Mouse (Mus musculus) left cerebral cortex, adult 2 months (tissue): ENCODE results near the gene Hist2h4. TPM values are rescaled to one million over a fixed set of nuclear protein-coding genes. Genes with fewer than 3 reads are reported as not detected.
"Not testable (repeated sequence)": the region's sequence is repeated elsewhere in the genome, so short reads cannot be mapped to it uniquely, and the experiment has no call there.

ENCODE experiments used
- DNase-seq, 2 experiments: peaks; one replicate each; pipeline ENCODE4 v3.0.0; 2021 to 2022; ENCODE audit warnings: low spot score in 2 of 2, mixed read lengths in 1 of 2; ENCODE audit errors: extremely low spot score in 1 of 2
- H3K27ac ChIP-seq: fragments of 200-600 bp; 2 replicates; pipeline ENCODE4 v1.8.1; 2022
- H3K4me3 ChIP-seq: fragments of 200-600 bp; 2 replicates; pipeline ENCODE4 v1.8.1; 2022
- CTCF ChIP-seq: fragments of 200-600 bp; IDR thresholded peaks from 2 replicates; pipeline ENCODE4 v1.8.1; 2022; ENCODE audit warnings: antibody characterized with exemption, mild to moderate bottlenecking, moderate library complexity
- intact Hi-C: fragments of 180-260 bp; cut with DNase I; formaldehyde crosslinking; loops from one replicate; pipeline ENCODE4 v1.15.1; 2025
- long read RNA-seq, 2 experiments: library from polyadenylated mRNA; stranded (forward); transcript quantifications; one replicate each; pipeline ENCODE4 v2.0.0; 2021; ENCODE audit warnings: borderline mapping rate in 2 of 2
- total RNA-seq, 2 experiments: library from RNA; stranded (reverse); gene quantifications; 2 replicates each; pipeline ENCODE4 v1.2.3; 2021

Gene Hist2h4
- total RNA-seq: 10 to 100 TPM; 26.8 to 31.9 TPM
- long read RNA-seq, experiment 1, partial matches to known transcripts: 0 of 1 reads
- long read RNA-seq, experiment 1, other reads (novel, unspliced or antisense): 1 of 1 reads
- long read RNA-seq, experiment 2: 0 reads

DNA sequence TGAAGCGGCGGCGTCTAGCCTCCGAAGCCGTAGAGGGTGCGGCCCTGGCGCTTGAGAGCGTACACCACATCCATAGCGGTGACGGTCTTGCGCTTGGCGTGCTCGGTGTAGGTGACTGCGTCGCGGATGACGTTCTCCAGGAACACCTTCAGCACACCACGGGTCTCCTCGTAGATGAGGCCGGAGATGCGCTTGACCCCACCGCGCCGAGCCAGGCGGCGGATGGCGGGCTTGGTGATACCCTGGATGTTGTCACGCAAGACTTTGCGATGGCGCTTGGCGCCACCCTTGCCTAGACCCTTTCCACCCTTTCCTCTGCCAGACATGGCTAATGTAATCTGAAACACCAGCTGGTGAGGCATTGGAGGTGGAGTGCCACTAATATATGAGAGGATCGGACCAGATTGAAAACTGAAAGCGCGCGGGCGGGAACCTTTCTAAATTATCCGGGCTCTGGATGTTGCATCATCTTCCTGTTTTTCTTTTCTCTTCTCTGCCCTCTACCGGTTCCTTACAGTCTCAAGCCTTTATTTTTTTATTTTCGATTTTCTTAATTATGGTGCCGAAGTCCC, at the start of gene Hist2h4:
Hist2h4 (minus strand) TSS at position 333 of the 572 bp plus-strand sequence.
- intact Hi-C loops: loop anchor here (1.0 to 5.0 kb wide), 4 partner anchors 23 to 206 kb away; partner anchors contain the start of genes Hist2h2aa2, Hist2h2ac, Hist2h2be and Vps45
- peak; percentile 75 for TF ChIP-seq CTCF
- Histone ChIP-seq H3K4me3 (peak within 1 kb of the TSS; percentile 83), H3K27ac (peak within 1 kb of the TSS; percentile 94)
- DNase-seq: peak; percentile 95 to 96

GRCm38 (mm10) chr3:96312341-96313098, 49.4 kb upstream of the Hist2h4 start:
- Histone ChIP-seq H3K27ac (no peak overlapping the region), H3K4me3 (no peak overlapping the region)
- TF ChIP-seq CTCF: no peak
- no peak for DNase-seq
- intact Hi-C loops: no loop called here

- Histone ChIP-seq H3K4me3 (no peak overlapping the region), H3K27ac (no peak overlapping the region)
- intact Hi-C loops: no loop called here
- TF ChIP-seq CTCF: no peak
- DNase-seq: no peak
Observed at GRCm38 (mm10) chr3:96309441-96309840, 46.3 kb upstream of the Hist2h4 start.

GRCm38 (mm10) chr3:96306506-96306905, 43.4 kb upstream of the Hist2h4 start:
- DNase-seq: no peak
- no peak for TF ChIP-seq CTCF
- intact Hi-C loops: no loop called here
- Histone ChIP-seq H3K27ac (no peak overlapping the region), H3K4me3 (no peak overlapping the region)

DNA sequence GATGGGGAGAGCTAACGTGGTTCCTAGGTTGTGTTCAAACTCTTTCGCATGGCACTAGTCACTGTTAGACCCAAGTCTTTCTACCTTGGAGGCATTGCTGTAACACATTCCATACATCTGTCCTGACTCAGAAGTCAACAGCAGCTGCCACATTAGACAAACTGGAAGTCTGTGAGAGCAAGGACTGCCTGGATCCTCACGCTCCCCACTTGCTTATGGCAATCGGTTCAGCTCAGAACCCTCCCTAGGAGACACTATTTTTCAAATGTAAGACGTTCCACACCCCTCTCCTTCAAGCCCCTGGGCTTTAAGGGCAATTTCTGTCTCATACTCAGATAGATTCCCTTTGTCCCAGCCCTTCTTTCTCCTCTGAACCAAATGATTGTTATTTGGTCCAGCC, 39.0 kb upstream of the Hist2h4 start:
- no peak overlapping the region for H3K4me3 ChIP-seq
- no peak overlapping the region for H3K27ac ChIP-seq
- intact Hi-C loops: no loop called here
- DNase-seq: no peak
- TF ChIP-seq CTCF: no peak

DNA sequence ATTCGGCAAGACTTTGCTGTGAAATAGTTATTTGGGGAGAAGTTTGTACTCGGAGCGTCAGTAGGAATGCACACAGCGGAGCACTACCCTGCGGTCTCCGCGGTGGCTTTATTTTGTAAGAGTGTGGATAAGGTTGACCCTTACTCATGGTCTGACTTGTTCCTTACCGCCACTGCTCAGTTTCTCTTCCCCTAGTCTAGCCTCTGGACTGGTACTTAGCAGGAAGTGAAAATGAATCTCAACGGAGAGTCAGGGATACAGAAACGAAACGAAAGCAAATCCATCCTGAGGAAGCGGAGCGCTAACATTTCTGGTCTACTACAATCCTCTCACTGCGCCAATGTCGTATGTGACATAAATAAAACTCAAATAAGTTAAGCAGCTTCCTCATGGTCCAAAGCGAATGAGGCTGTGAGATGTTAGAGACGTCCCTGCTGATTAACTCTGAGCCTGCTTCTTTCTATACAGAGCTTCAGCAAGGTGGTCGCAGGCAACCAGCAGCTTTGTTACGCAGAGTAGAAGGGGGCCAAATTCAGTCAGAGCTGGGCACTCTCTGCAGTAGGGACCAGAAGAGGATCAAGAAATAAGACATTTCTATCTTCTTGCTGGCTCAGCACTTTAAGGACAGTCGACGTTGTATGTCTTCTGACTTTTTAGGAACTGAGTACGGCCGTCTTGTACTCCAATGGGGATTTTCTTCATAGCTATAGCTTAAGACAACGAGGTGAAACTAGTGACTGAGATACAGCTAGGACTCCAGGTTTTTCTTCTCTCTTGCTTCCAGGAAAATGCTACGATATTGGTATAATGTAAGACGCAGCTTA, 37.8 kb upstream of the Hist2h4 start:
- TF ChIP-seq CTCF: no peak
- H3K4me3 ChIP-seq: peak overlapping the region; percentile 22; the same call in 1 of the 2 replicates
- intact Hi-C loops: no loop called here
- no peak for DNase-seq
- H3K27ac ChIP-seq: no peak overlapping the region

- Histone ChIP-seq H3K27ac (no peak overlapping the region), H3K4me3 (no peak overlapping the region)
- intact Hi-C loops: no loop called here
- TF ChIP-seq CTCF: no peak
- no peak for DNase-seq
Observed at GRCm38 (mm10) chr3:96299562-96299961, 36.5 kb upstream of the Hist2h4 start.

DNA sequence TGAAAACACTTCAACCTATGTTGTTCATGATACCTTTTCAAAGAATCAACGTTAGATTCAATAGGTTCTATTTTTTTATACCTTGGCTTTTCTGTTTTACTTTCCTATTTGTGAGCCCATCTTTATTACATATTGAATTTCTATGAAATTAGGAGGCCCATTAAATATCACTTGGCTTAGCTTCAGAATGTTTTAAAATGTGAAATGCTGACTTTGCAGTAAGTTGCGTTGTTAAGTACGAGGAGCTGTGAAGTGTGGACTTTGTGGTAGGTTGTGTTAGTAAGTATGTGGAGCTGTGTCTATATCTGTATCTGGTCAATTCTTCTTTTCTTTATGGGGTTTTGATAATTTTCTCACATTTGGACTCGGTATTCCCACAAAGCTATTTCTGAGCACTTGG, 35.2 kb upstream of the Hist2h4 start:
- TF ChIP-seq CTCF: no peak
- DNase-seq: no peak
- no peak overlapping the region for H3K4me3 ChIP-seq
- H3K27ac ChIP-seq: no peak overlapping the region
- intact Hi-C loops: no loop called here

DNA sequence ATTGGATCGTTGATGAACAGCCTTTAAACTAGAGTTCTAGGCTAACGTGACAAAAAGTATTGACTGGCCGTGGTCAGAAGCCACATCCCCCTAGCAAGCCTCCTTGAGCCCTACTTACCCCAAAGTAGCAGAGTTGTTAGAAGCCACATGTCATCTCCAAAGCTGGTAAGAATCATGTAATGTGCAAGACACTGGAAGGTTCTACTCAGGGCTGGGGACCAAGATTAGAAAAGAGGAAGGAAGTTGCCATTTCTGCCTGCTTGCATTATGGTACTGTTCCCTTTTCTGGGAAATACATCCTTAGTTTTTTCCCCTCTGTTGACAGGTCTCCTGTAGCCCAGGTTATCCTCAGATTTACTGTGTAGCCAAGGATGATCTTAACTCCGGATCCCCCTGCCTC, 30.7 kb upstream of the Hist2h4 start, which contains the start of gene Fcgr1:
Fcgr1 (minus strand) TSS at position 183 of the 400 bp plus-strand sequence.
- no peak for DNase-seq
- Histone ChIP-seq H3K4me3 (no peak within 1 kb of the TSS), H3K27ac (peak within 1 kb of the TSS; percentile 48; the same call in 1 of the 2 replicates)
- intact Hi-C loops: no loop called here
- no peak for TF ChIP-seq CTCF

DNA sequence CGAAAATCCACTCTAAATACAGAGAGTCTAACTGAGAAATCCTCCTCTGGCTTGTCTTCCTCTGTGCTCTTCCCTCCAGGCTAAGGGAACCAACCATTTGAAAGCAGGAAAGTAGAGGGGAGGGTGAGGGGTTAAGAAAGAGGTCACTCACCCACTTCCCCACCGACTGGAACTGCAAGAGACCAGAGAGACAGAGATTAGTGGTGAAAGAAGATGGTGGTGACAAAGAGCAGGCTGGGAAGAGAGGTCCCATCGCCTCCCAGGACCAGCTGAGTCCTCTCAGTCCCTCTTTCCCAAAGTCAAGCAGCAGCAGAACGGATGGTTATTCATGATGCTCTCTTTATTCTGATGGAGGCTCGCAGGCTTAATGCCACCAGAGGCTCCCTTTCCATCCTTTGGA, 30.3 kb upstream of the Hist2h4 start:
- TF ChIP-seq CTCF: no peak
- DNase-seq: no peak
- intact Hi-C loops: no loop called here
- Histone ChIP-seq H3K4me3 (no peak overlapping the region), H3K27ac (peak overlapping the region; percentile 48; the same call in 1 of the 2 replicates)

- intact Hi-C loops: no loop called here
- no peak for TF ChIP-seq CTCF
- no peak for DNase-seq
- Histone ChIP-seq H3K27ac (no peak overlapping the region), H3K4me3 (no peak overlapping the region)
Observed at GRCm38 (mm10) chr3:96292641-96293040, 29.5 kb upstream of the Hist2h4 start.

GRCm38 (mm10) chr3:96290727-96291126, 27.6 kb upstream of the Hist2h4 start:
- intact Hi-C loops, DNase-seq, H3K27ac ChIP-seq, H3K4me3 ChIP-seq: not testable (repeated sequence)
